Mouse (Mus musculus): ENCODE results near the gene Plekho1. TPM values are rescaled to one million over a fixed set of nuclear protein-coding genes. Genes with fewer than 3 reads are reported as not detected.
"Not testable (repeated sequence)": the region's sequence is repeated elsewhere in the genome, so short reads cannot be mapped to it uniquely, and the experiment has no call there.

The Plekho1 gene
- total RNA-seq, 2 experiments from 2014 or later, result 92.3 to 93.0 TPM

DNA sequence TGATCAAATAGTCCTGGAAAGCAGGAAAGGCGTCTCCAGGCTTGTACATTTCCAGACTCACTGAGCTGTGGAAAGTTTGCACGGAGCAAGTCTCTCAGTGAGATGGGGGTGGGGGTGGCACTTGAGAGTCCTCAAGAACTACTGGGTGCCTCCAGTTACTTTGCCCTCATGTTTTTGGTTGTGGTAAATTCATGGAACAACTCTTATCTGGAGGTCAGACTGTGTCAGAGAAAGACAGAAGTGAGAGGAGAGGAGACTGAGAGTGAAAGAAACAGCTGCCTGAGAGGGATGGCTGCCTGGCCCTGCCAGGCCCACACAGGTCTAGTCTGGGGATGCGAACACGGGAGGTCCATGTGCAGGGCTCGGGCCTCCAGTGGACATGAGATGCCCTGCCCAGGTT, 40.5 kb downstream of the Plekho1 start:
- intact Hi-C loops (cut with DNase I), result no loop called here
- no peak for DNase-seq

- DNase-seq; intact Hi-C loops (cut with DNase I): not testable (repeated sequence)
These were observed 41.1 kb downstream of the Plekho1 start for GRCm38 (mm10) chr3:95954648-95955173.

- no peak for DNase-seq
- intact Hi-C loops (cut with DNase I), result no loop called here
These were observed 42.3 kb downstream of the Plekho1 start for GRCm38 (mm10) chr3:95953522-95953921.

GRCm38 (mm10) chr3:95953023-95953422, 42.8 kb downstream of the Plekho1 start:
- no peak for DNase-seq
- intact Hi-C loops (cut with DNase I), result no loop called here

- intact Hi-C loops (cut with DNase I); DNase-seq: not testable (repeated sequence)
These were observed 44.2 kb downstream of the Plekho1 start for GRCm38 (mm10) chr3:95951566-95951965.

- peak; percentile 90 to 93 for DNase-seq
- intact Hi-C loops (cut with DNase I), result no loop called here
These were observed 44.8 kb downstream of the Plekho1 start for GRCm38 (mm10) chr3:95950763-95951551.

GRCm38 (mm10) chr3:95948325-95948724, 47.5 kb downstream of the Plekho1 start:
- intact Hi-C loops (cut with DNase I), result no loop called here
- no peak for DNase-seq

DNA sequence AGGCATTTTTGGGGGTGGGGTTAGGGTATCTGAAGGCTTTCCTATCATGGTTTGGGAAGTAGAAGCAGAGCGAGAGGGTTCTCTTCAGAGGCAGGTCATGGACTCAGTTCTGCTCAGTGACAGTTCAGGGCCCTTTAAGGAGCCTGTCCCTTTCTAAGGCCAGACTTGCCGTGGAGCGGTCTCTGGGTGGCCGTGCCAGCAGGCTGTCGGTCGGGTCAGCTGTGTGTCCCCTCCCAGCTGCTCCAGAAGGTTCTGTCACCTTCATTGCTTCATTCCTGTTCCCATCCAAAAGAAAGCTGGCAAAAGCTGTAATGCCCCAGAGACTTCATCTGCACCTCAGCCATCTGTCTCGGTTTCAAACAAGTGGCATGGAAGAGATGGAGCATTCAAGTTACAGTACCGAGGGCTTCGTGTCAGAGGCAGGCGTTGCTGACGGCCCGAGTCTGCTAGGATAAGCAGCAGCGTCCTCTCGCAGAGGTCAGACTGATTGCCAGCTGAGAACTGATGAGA, 50.0 kb downstream of the Plekho1 start:
- DNase-seq, result no peak
- intact Hi-C loops (cut with DNase I), result loop anchor here (2.0 kb wide), 1 partner anchor 15 kb away; no protein-coding TSS in a partner anchor

DNA sequence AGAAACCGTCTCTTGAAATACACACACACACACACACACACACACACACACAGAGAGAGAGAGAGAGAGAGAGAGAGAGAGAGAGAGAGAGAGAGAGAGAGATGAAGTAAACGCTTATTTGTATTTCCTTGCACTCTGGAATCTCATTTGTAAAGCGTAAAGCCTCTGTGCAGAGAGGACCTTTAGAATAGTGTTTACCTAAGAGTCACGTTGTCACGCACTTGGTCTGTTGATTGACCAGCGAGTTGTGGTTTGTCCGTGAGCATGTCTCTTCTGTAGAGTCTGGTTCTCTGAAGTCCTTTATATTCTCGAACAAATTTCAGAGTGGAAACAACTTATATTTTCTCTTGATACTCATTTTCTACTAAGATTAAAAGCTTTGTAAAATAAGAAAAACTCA, 51.1 kb downstream of the Plekho1 start:
- DNase-seq, result no peak
- intact Hi-C loops (cut with DNase I), result no loop called here

- no peak for DNase-seq
- intact Hi-C loops (cut with DNase I), result no loop called here
These were observed 52.6 kb downstream of the Plekho1 start for GRCm38 (mm10) chr3:95943226-95943625.

DNA sequence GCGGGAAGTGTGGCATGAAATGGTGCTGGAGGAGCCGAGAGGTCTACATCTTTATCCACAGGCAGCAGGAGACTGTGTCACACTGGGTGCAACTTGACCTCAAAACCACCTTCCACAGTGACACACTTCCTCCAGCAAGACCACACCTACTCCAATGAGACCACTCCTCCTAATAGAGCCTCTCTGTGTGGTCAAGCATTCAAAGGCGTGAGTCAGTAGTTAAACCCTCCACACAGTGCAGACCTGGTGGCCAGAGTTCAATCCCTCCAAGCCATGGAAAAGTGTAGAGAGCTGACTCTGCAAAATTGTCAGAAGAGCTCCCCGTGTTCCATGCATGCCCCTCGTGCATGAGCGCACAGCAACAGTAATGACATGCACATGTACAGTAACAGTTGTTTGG, 53.1 kb downstream of the Plekho1 start:
- no peak for DNase-seq
- intact Hi-C loops (cut with DNase I), result no loop called here

DNA sequence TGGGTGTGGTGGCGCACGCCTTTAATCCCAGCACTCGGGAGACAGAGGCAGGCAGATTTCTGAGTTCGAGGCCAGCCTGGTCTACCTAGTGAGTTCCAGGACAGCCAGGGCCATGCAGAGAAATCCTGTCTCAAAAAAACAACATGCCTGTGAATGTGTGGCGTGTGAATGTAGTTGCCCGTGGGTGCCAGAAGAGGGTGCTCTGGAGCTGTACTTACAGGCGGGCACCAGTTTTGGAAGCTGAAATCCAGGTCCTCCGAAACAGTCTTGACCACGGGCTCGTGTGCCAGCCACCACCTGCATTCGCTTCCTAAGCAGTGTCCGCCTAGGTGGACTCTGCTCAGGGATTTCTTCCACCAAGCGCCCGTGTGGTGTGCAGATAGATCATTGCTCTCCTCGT, 57.0 kb downstream of the Plekho1 start:
- intact Hi-C loops (cut with DNase I), result loop anchor here (2.0 kb wide), 1 partner anchor 26 kb away; no protein-coding TSS in a partner anchor

More for the DNA sequence above, 57.0 kb downstream of the Plekho1 start:
- no peak for DNase-seq

Other genes starting within 250 kb of the Plekho1 start
- gene Tars2, start 235.8 kb downstream of the Plekho1 start, total RNA-seq (2021), result 10 to 100 TPM; 41.6 to 44.4 TPM
- gene Rprd2, start 177.1 kb downstream of the Plekho1 start, total RNA-seq (2021), result 10 to 100 TPM; 41.3 to 42.1 TPM
- 10 to 100 TPM; 19.2 to 27.2 TPM for gene Prpf3, start 140.1 kb downstream of the Plekho1 start, total RNA-seq (2021)
- gene Mrps21, start 124.5 kb downstream of the Plekho1 start, total RNA-seq (2021), result 100 to 1,000 TPM; 275 to 290 TPM
- gene Ciart, start 113.8 kb downstream of the Plekho1 start, total RNA-seq (2021), result 1 to 10 TPM; 2.8 to 3.0 TPM
- 10 to 100 TPM; 24.0 to 24.6 TPM for gene BC028528, start 104.0 kb downstream of the Plekho1 start, total RNA-seq (2021)
- gene Aph1a, start 102.0 kb downstream of the Plekho1 start, total RNA-seq (2021), result 100 to 1,000 TPM; 113 to 114 TPM
- gene Car14, start 91.3 kb downstream of the Plekho1 start, total RNA-seq (2021), result 100 to 1,000 TPM; 153 to 157 TPM
- 10 to 100 TPM; 72.7 to 86.1 TPM for gene Anp32e, start 66.8 kb downstream of the Plekho1 start, total RNA-seq (2021)
- gene Vps45, start 62.5 kb upstream of the Plekho1 start, total RNA-seq (2021), result 10 to 100 TPM; 27.7 to 29.7 TPM
- 10 to 100 TPM; 49.4 to 54.4 TPM for gene Otud7b, start 108.5 kb upstream of the Plekho1 start, total RNA-seq (2021)
- gene Mtmr11, start 166.0 kb upstream of the Plekho1 start, total RNA-seq (2021), result 1 to 10 TPM; 3.1 to 4.0 TPM
- 10 to 100 TPM; 18.3 to 22.3 TPM for gene Sf3b4, start 176.3 kb upstream of the Plekho1 start, total RNA-seq (2021)
- 1 to 10 TPM; 7.0 to 7.7 TPM for gene Sv2a, start 185.2 kb upstream of the Plekho1 start, total RNA-seq (2021)
- 10 to 100 TPM; 17.5 to 18.2 TPM for gene Bola1, start 223.7 kb upstream of the Plekho1 start, total RNA-seq (2021)
- 1 to 10 TPM; 4.4 to 5.2 TPM for gene Hist2h2ab, start 223.9 kb upstream of the Plekho1 start, total RNA-seq (2021)
- gene Hist2h2ac, start 224.9 kb upstream of the Plekho1 start, total RNA-seq (2021), result 10 to 100 TPM; 47.6 to 77.3 TPM
- 1 to 10 TPM; 6.9 to 7.7 TPM for gene Hist2h2be, start 225.1 kb upstream of the Plekho1 start, total RNA-seq (2021)
- gene Hist2h3c2, start 243.1 kb upstream of the Plekho1 start, total RNA-seq (2021), result 10 to 100 TPM; 22.1 to 48.5 TPM
- gene Hist2h2aa2, start 244.3 kb upstream of the Plekho1 start, total RNA-seq (2021), result 100 to 1,000 TPM; 357 to 468 TPM
- gene Hist2h2aa1, start 249.5 kb upstream of the Plekho1 start, total RNA-seq (2021), result 10 to 100 TPM; 13.0 to 17.3 TPM